Mouse (Mus musculus): ENCODE measurements at regions not wholly inside any gene's neighbourhood (a gene's known extent, or its start where the extent isn't known, plus 50 kb on each side); places are given as distances from the start of the nearest gene placed in this dataset.

GRCm38 (mm10) chr1:73348476-73348875, 332.8 kb upstream of the Tnp1 start:
- no peak for DNase-seq (ENCODE audit: low spot score in 2 of 2)

- no peak for DNase-seq (ENCODE audit: low spot score in 2 of 2)
These were observed 328.9 kb upstream of the Tnp1 start for GRCm38 (mm10) chr1:73344587-73344986.

- DNase-seq (ENCODE audit: low spot score in 2 of 2): no peak
These were observed 326.2 kb upstream of the Tnp1 start for GRCm38 (mm10) chr1:73341911-73342310.

- DNase-seq (ENCODE audit: low spot score in 2 of 2): no peak
These were observed 321.7 kb upstream of the Tnp1 start for GRCm38 (mm10) chr1:73337401-73337800.

- DNase-seq (ENCODE audit: low spot score in 2 of 2): no peak
These were observed 293.8 kb upstream of the Tnp1 start for GRCm38 (mm10) chr1:73309556-73309955.

GRCm38 (mm10) chr1:73308420-73308819, 292.7 kb upstream of the Tnp1 start:
- no peak for DNase-seq (ENCODE audit: low spot score in 2 of 2)

- no peak for DNase-seq (ENCODE audit: low spot score in 2 of 2)
These were observed 291.5 kb upstream of the Tnp1 start for GRCm38 (mm10) chr1:73307194-73307593.

GRCm38 (mm10) chr1:73299978-73300688, 284.4 kb upstream of the Tnp1 start:
- DNase-seq (ENCODE audit: low spot score in 2 of 2): no peak

- no peak for DNase-seq (ENCODE audit: low spot score in 2 of 2)
These were observed 269.6 kb upstream of the Tnp1 start for GRCm38 (mm10) chr1:73285342-73285741.

- DNase-seq (ENCODE audit: low spot score in 2 of 2): no peak
These were observed 258.8 kb upstream of the Tnp1 start for GRCm38 (mm10) chr1:73274480-73274879.

GRCm38 (mm10) chr1:73270787-73271391, 255.2 kb upstream of the Tnp1 start:
- DNase-seq (ENCODE audit: low spot score in 2 of 2): no peak

GRCm38 (mm10) chr1:73269051-73269755, 253.5 kb upstream of the Tnp1 start:
- DNase-seq (ENCODE audit: low spot score in 2 of 2): no peak

GRCm38 (mm10) chr1:73265009-73265408, 249.3 kb upstream of the Tnp1 start:
- DNase-seq (ENCODE audit: low spot score in 2 of 2): no peak

- DNase-seq (ENCODE audit: low spot score in 2 of 2): no peak
These were observed 248.5 kb upstream of the Tnp1 start for GRCm38 (mm10) chr1:73264245-73264644.

GRCm38 (mm10) chr1:73259525-73260098, 243.9 kb upstream of the Tnp1 start:
- DNase-seq (ENCODE audit: low spot score in 2 of 2): no peak

- no peak for DNase-seq (ENCODE audit: low spot score in 2 of 2)
These were observed 241.6 kb upstream of the Tnp1 start for GRCm38 (mm10) chr1:73257263-73257662.

- no peak for DNase-seq (ENCODE audit: low spot score in 2 of 2)
These were observed 236.2 kb upstream of the Tnp1 start for GRCm38 (mm10) chr1:73251911-73252356.

- no peak for DNase-seq (ENCODE audit: low spot score in 2 of 2)
These were observed 228.3 kb upstream of the Tnp1 start for GRCm38 (mm10) chr1:73244016-73244415.

GRCm38 (mm10) chr1:73242290-73242689, 226.6 kb upstream of the Tnp1 start:
- no peak for DNase-seq (ENCODE audit: low spot score in 2 of 2)

- no peak for DNase-seq (ENCODE audit: low spot score in 2 of 2)
These were observed 221.2 kb upstream of the Tnp1 start for GRCm38 (mm10) chr1:73236867-73237266.

GRCm38 (mm10) chr1:73233636-73234035, 217.9 kb upstream of the Tnp1 start:
- DNase-seq (ENCODE audit: low spot score in 2 of 2): no peak

- DNase-seq (ENCODE audit: low spot score in 2 of 2): no peak
These were observed 217.3 kb upstream of the Tnp1 start for GRCm38 (mm10) chr1:73233041-73233440.

All from cerebellum, postnatal 4 days (tissue).